Mouse (Mus musculus): ENCODE measurements at regions not wholly inside any gene's neighbourhood (a gene's known extent, or its start where the extent isn't known, plus 50 kb on each side); places are given as distances from the start of the nearest gene placed in this dataset.

- peaks cover 14% of the 10 kb centered on the region for H3K9me3 ChIP-seq (ENCODE audit: control insufficient read depth, low read length)
- H3K36me3 ChIP-seq (ENCODE audit: control insufficient read depth) = no peaks in the 10 kb centered on the region
- H3K27me3 ChIP-seq (ENCODE audit: control insufficient read depth) = no peaks in the 10 kb centered on the region
- TF ChIP-seq GATA1 (IDR thresholded peaks at IDR 0.05; ENCODE audit: low read length) (no peak), TAL1 (IDR thresholded peaks at IDR 0.05; ENCODE audit: low read length) (no peak)
- H3K4me3 ChIP-seq (replicated peaks) = no peak overlapping the region
- no peaks in the 10 kb centered on the region for H3K4me1 ChIP-seq (ENCODE audit: control insufficient read depth)
Measured at GRCm38 (mm10) chr14:105643285-105643957, 253.2 kb downstream of the Spry2 start.

- no peak for TF ChIP-seq GATA1 (IDR thresholded peaks at IDR 0.05; ENCODE audit: low read length)
- H3K36me3 ChIP-seq (ENCODE audit: control insufficient read depth) = no peaks in the 10 kb centered on the region
- no peak overlapping the region for H3K4me3 ChIP-seq (replicated peaks)
- H3K27me3 ChIP-seq (ENCODE audit: control insufficient read depth) = no peaks in the 10 kb centered on the region
- no peaks in the 10 kb centered on the region for H3K4me1 ChIP-seq (ENCODE audit: control insufficient read depth)
- H3K9me3 ChIP-seq (ENCODE audit: control insufficient read depth, low read length) = no peaks in the 10 kb centered on the region
Measured at GRCm38 (mm10) chr14:105632335-105632734, 264.3 kb downstream of the Spry2 start.

GRCm38 (mm10) chr14:105631681-105632031, 265.0 kb downstream of the Spry2 start:
- no peak for TF ChIP-seq TAL1 (IDR thresholded peaks at IDR 0.05; ENCODE audit: low read length)
- no peak for TF ChIP-seq GATA1 (IDR thresholded peaks at IDR 0.05; ENCODE audit: low read length)
- no peaks in the 10 kb centered on the region for H3K9me3 ChIP-seq (ENCODE audit: control insufficient read depth, low read length)
- no peaks in the 10 kb centered on the region for H3K36me3 ChIP-seq (ENCODE audit: control insufficient read depth)
- H3K27me3 ChIP-seq (ENCODE audit: control insufficient read depth) = no peaks in the 10 kb centered on the region
- H3K4me3 ChIP-seq (replicated peaks) = no peak overlapping the region
- no peaks in the 10 kb centered on the region for H3K4me1 ChIP-seq (ENCODE audit: control insufficient read depth)

- H3K9me3 ChIP-seq (ENCODE audit: control insufficient read depth, low read length) = no peaks in the 10 kb centered on the region
- H3K4me3 ChIP-seq (replicated peaks) = no peak overlapping the region
- no peaks in the 10 kb centered on the region for H3K36me3 ChIP-seq (ENCODE audit: control insufficient read depth)
- TF ChIP-seq GATA1 (IDR thresholded peaks at IDR 0.05; ENCODE audit: low read length) = no peak
- TF ChIP-seq TAL1 (IDR thresholded peaks at IDR 0.05; ENCODE audit: low read length) = no peak
- no peaks in the 10 kb centered on the region for H3K4me1 ChIP-seq (ENCODE audit: control insufficient read depth)
- H3K27me3 ChIP-seq (ENCODE audit: control insufficient read depth) = no peaks in the 10 kb centered on the region
Measured at GRCm38 (mm10) chr14:105630867-105631680, 265.5 kb downstream of the Spry2 start.

- Histone ChIP-seq H3K27me3 (ENCODE audit: control insufficient read depth) (no peaks in the 10 kb centered on the region), H3K4me1 (ENCODE audit: control insufficient read depth) (no peaks in the 10 kb centered on the region), H3K9me3 (ENCODE audit: control insufficient read depth, low read length) (no peaks in the 10 kb centered on the region), H3K36me3 (ENCODE audit: control insufficient read depth) (no peaks in the 10 kb centered on the region), H3K4me3 (replicated peaks) (no peak overlapping the region)
- TF ChIP-seq TAL1 (IDR thresholded peaks at IDR 0.05; ENCODE audit: low read length) = no peak
Measured at GRCm38 (mm10) chr14:105630444-105630843, 266.2 kb downstream of the Spry2 start.

GRCm38 (mm10) chr14:105628673-105629072, 267.9 kb downstream of the Spry2 start:
- H3K4me3 ChIP-seq (replicated peaks) = no peak overlapping the region
- H3K9me3 ChIP-seq (ENCODE audit: control insufficient read depth, low read length) = no peaks in the 10 kb centered on the region
- no peak for TF ChIP-seq GATA1 (IDR thresholded peaks at IDR 0.05; ENCODE audit: low read length)
- H3K36me3 ChIP-seq (ENCODE audit: control insufficient read depth) = no peaks in the 10 kb centered on the region
- no peaks in the 10 kb centered on the region for H3K27me3 ChIP-seq (ENCODE audit: control insufficient read depth)
- H3K4me1 ChIP-seq (ENCODE audit: control insufficient read depth) = no peaks in the 10 kb centered on the region

DNA sequence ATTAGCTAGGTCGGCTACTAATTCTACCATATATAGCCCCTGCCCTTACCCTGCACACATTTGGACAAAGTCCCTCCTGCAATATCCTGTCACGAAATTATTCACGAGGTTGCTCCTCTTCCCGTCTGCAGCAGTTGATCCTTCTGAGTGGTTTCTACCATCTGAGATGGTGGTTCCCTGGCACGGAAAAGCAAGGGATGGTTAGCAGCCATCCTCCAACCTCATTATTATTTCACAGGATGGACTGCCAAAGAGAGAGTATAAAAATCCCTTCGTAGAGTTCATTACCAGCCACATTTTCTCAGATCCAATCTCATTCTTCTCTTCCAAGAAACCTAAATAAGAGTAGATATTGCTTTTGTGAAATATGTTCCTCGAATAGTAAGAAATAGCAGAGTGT, 272.2 kb downstream of the Spry2 start:
- no peaks in the 10 kb centered on the region for H3K27me3 ChIP-seq (ENCODE audit: control insufficient read depth)
- no peak for TF ChIP-seq TAL1 (IDR thresholded peaks at IDR 0.05; ENCODE audit: low read length)
- no peak overlapping the region for H3K4me3 ChIP-seq (replicated peaks)
- no peaks in the 10 kb centered on the region for H3K4me1 ChIP-seq (ENCODE audit: control insufficient read depth)
- H3K36me3 ChIP-seq (ENCODE audit: control insufficient read depth) = no peaks in the 10 kb centered on the region
- peaks cover 6% of the 10 kb centered on the region; the same call in 1 of the 2 replicates for H3K9me3 ChIP-seq (ENCODE audit: control insufficient read depth, low read length)

- Histone ChIP-seq H3K9me3 (ENCODE audit: control insufficient read depth, low read length) (peaks cover 7% of the 10 kb centered on the region; the same call in 1 of the 2 replicates), H3K4me1 (ENCODE audit: control insufficient read depth) (no peaks in the 10 kb centered on the region), H3K27me3 (ENCODE audit: control insufficient read depth) (no peaks in the 10 kb centered on the region), H3K4me3 (replicated peaks) (no peak overlapping the region), H3K36me3 (ENCODE audit: control insufficient read depth) (no peaks in the 10 kb centered on the region)
- TF ChIP-seq TAL1 (IDR thresholded peaks at IDR 0.05; ENCODE audit: low read length) (no peak), GATA1 (IDR thresholded peaks at IDR 0.05; ENCODE audit: low read length) (no peak)
Measured at GRCm38 (mm10) chr14:105622166-105622565, 274.5 kb downstream of the Spry2 start.

DNA sequence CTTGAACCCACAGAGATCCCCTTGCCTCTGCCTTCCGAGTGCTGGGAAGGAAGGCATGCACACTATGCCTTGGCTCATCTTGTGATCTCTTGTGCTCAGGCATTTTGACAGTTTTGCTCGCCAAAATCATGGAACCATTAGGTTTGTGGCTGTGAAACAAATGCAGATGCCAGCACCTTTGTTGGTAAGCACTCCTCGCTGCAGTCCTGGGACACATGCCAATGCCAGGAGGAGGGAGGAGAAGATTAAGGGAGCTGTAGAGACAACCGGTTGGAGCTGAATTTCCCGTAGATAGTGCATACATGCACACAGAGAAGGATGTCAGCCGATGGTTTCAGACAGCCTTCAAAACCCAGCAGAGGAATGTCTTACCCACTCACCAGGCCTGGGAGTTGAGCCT, 275.5 kb downstream of the Spry2 start:
- TF ChIP-seq GATA1 (IDR thresholded peaks at IDR 0.05; ENCODE audit: low read length) (no peak), TAL1 (IDR thresholded peaks at IDR 0.05; ENCODE audit: low read length) (no peak)
- Histone ChIP-seq H3K9me3 (ENCODE audit: control insufficient read depth, low read length) (peaks cover 7% of the 10 kb centered on the region; the same call in 1 of the 2 replicates), H3K36me3 (ENCODE audit: control insufficient read depth) (no peaks in the 10 kb centered on the region), H3K27me3 (ENCODE audit: control insufficient read depth) (no peaks in the 10 kb centered on the region), H3K4me1 (ENCODE audit: control insufficient read depth) (no peaks in the 10 kb centered on the region), H3K4me3 (replicated peaks) (no peak overlapping the region)
